In the genomic region with DNA sequence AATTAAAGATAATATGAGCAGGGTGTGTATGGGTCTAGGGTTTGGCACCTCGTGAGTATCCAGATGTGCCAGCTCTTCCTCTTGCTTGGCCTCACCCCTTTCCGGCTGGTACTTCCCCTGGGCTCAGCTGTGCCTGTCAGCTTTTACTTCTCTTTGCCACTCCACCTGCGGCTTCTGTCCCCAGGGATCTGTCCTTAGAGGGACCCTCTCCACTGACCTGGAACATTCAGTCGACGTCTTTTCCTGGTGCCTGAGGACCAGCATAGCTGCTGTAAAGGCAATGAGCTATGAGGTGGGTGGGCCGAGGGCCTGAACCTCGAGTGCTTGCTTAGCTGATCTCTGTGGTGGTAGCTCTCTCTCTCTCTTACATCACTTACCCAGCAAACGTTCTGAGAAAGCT, we compare ENCODE assay signal across 19 mouse cellular contexts. TPM values are rescaled to one million over a fixed set of nuclear protein-coding genes. Genes with fewer than 3 reads are reported as not detected.
DNase-seq lines count a peak whose midpoint lies in the region; ATAC-seq lines count a peak whose summit lies in the region.
"Had no signal": no experiment of that assay in that cellular context is flagged by ENCODE, and none has a peak within 500 bp of the region (broad histone marks: within the 10 kb centered on the region; RNA-seq: fewer than 3 reads in every experiment).

No protein-coding gene starts in this region.

- H3K27ac ChIP-seq in forebrain, embryonic 10.5 days: no peak overlapping the region
- H3K27ac ChIP-seq in intestine, embryonic 16.5 days (ENCODE audit: low read length): no peak overlapping the region
- H3K27ac ChIP-seq: embryonic facial prominence, embryonic 13.5 days; forebrain, embryonic 12.5 days; hindbrain, embryonic 12.5 days; liver, embryonic 15.5 days; midbrain, embryonic 13.5 days; neural tube, embryonic 12.5 days had no signal

- 79% methylated on average over 8 of the region's 8 CpGs for WGBS in forebrain, embryonic 10.5 days
- WGBS in intestine, embryonic 16.5 days: 73% methylated on average over 8 of the region's 8 CpGs

- H3K4me3 ChIP-seq in forebrain, embryonic 10.5 days: no peak overlapping the region
- H3K4me3 ChIP-seq in intestine, embryonic 16.5 days (ENCODE audit: low read length): no peak overlapping the region
- H3K4me3 ChIP-seq: embryonic facial prominence, embryonic 13.5 days; forebrain, embryonic 12.5 days; hindbrain, embryonic 12.5 days; liver, embryonic 15.5 days; midbrain, embryonic 13.5 days; neural tube, embryonic 12.5 days had no signal

- H3K27me3 ChIP-seq in forebrain, embryonic 10.5 days (ENCODE audit: poor library complexity, severe bottlenecking): 0 out of 2 replicates have a peak, but pooled peaks cover 1% of the 10 kb centered on the region
- H3K27me3 ChIP-seq in intestine, embryonic 16.5 days (replicated peaks; ENCODE audit: control insufficient read depth, insufficient read depth, low read length): no peaks in the 10 kb centered on the region
- H3K27me3 ChIP-seq: embryonic facial prominence, embryonic 13.5 days; hindbrain, embryonic 12.5 days; liver, embryonic 15.5 days; midbrain, embryonic 13.5 days; neural tube, embryonic 12.5 days had no signal

- DNase-seq in cerebellum, postnatal 10 days: peak; percentile 28 to 33
- peak; percentile 24 for DNase-seq in CD4-positive, CD25-positive, alpha-beta regulatory T cell, adult 2 months (ENCODE audit: low read depth, low spot score)
- DNase-seq in spleen, postnatal 36 days (ENCODE audit: low spot score in 2 of 2): peak; percentile 91 to 92
- no peak for DNase-seq in forebrain, embryonic 10.5 days (ENCODE audit: extremely low spot score, low spot score)
- no peak for DNase-seq in adrenal gland, adult 2 months
- DNase-seq: cerebellum, postnatal 36 days; kidney, adult 18-20 months; left cerebral cortex, postnatal 4 days had no signal

- no peak for ATAC-seq in cerebellum, adult (ENCODE audit: insufficient number of reproducible peaks, low FRiP score, low TSS enrichment)
- ATAC-seq in inflammation-experienced regulatory T-cells, adult 6 months: peak; percentile 41
- no peak for ATAC-seq in intestine, embryonic 16.5 days
- ATAC-seq: midbrain, embryonic 13.5 days had no signal

- H3K4me2 ChIP-seq in intestine, embryonic 16.5 days (ENCODE audit: low read depth, low read length): no peak overlapping the region
- H3K4me2 ChIP-seq: embryonic facial prominence, embryonic 13.5 days; forebrain, embryonic 12.5 days; heart, embryonic 11.5 days; hindbrain, embryonic 12.5 days; liver, embryonic 15.5 days; midbrain, embryonic 13.5 days; neural tube, embryonic 12.5 days had no signal

- H3K9me3 ChIP-seq in forebrain, embryonic 10.5 days: peaks cover 4% of the 10 kb centered on the region; the same call in 1 of the 2 replicates
- H3K9me3 ChIP-seq in intestine, embryonic 16.5 days (ENCODE audit: control insufficient read depth, low read length): no peaks in the 10 kb centered on the region
- H3K9me3 ChIP-seq: embryonic facial prominence, embryonic 13.5 days; forebrain, embryonic 12.5 days; G1E; hindbrain, embryonic 12.5 days; liver, embryonic 15.5 days; midbrain, embryonic 13.5 days; neural tube, embryonic 12.5 days had no signal

- no peaks in the 10 kb centered on the region for H3K36me3 ChIP-seq in forebrain, embryonic 10.5 days (replicated peaks)
- no peaks in the 10 kb centered on the region for H3K36me3 ChIP-seq in intestine, embryonic 16.5 days (ENCODE audit: control insufficient read depth, insufficient read depth, low read length)
- H3K36me3 ChIP-seq: embryonic facial prominence, embryonic 13.5 days; forebrain, embryonic 12.5 days; G1E; hindbrain, embryonic 12.5 days; liver, embryonic 15.5 days; midbrain, embryonic 13.5 days; neural tube, embryonic 12.5 days had no signal

- peaks cover 5% of the 10 kb centered on the region for H3K4me1 ChIP-seq in forebrain, embryonic 10.5 days
- no peaks in the 10 kb centered on the region for H3K4me1 ChIP-seq in intestine, embryonic 16.5 days (ENCODE audit: control insufficient read depth, insufficient read depth, low read length)
- H3K4me1 ChIP-seq: embryonic facial prominence, embryonic 13.5 days; forebrain, embryonic 12.5 days; hindbrain, embryonic 12.5 days; liver, embryonic 15.5 days; midbrain, embryonic 13.5 days; neural tube, embryonic 12.5 days had no signal

- H3K9ac ChIP-seq in intestine, embryonic 16.5 days (ENCODE audit: low read depth, low read length): no peak overlapping the region
- H3K9ac ChIP-seq: embryonic facial prominence, embryonic 13.5 days; forebrain, embryonic 12.5 days; hindbrain, embryonic 12.5 days; liver, embryonic 15.5 days; midbrain, embryonic 13.5 days; neural tube, embryonic 12.5 days had no signal

RNA-seq across cellular contexts. Expression of gene Zbtb18, which starts 25.0 kb away (rescaled TPM):
- 1 to 10 TPM in 2 of 3 experiments, under 1 TPM in 1; 0.63 to 3.9 (median 2.1) TPM for polyA plus RNA-seq in inflammation-experienced regulatory T-cells, adult 6 months (2017; shearing (Covaris generic))
- 2.1 and 3.0 TPM in 2 replicates for polyA plus RNA-seq in forebrain, embryonic 10.5 days (2016; fragmentation: Nextera tagmentation; extraction: Ambion mirVana)
- total RNA-seq in adrenal gland, adult 2 months (2021): 10 to 100 TPM; 23.8 to 25.8 TPM
- 3.7 and 5.7 TPM in 2 replicates for polyA plus RNA-seq in adrenal gland, adult 2 months (2012; rRNA removed)
- polyA plus RNA-seq in intestine, embryonic 16.5 days (2015; fragmentation: Nextera tagmentation; extraction: Ambion mirVana): 1.1 and 1.3 TPM in 2 replicates

Comparison
In these comparisons a context has a peak if more than half of its experiments do, and no peak if none do; other contexts are left out.
1. DNase-seq: peak in cerebellum, postnatal 10 days (2 of 2), CD4-positive, CD25-positive, alpha-beta regulatory T cell, adult 2 months (single experiment) and spleen, postnatal 36 days (2 of 2); none in forebrain, embryonic 10.5 days (single experiment) and adrenal gland, adult 2 months (single experiment).